Mouse (Mus musculus) gastrocnemius, postnatal 25 days (tissue): ENCODE data around the gene Rtbdn. TPM values are rescaled to one million over a fixed set of nuclear protein-coding genes. Genes with fewer than 3 reads are reported as not detected.

Experiments used
- DNase-seq: peaks from one replicate; pipeline ENCODE4 v3.0.0; 2022
- total RNA-seq, 2 experiments: library from RNA; stranded (reverse); gene quantifications; 1 replicate in 1 of 2; 2 replicates in 1 of 2; pipeline ENCODE4 v1.2.3; 2021

Gene Rtbdn
- total RNA-seq, 2 experiments from 2014 or later: not detected

- peak; percentile 57 for DNase-seq
Observed at GRCm38 (mm10) chr8:84980622-84981358, 34.0 kb downstream of the Rtbdn start.

DNA sequence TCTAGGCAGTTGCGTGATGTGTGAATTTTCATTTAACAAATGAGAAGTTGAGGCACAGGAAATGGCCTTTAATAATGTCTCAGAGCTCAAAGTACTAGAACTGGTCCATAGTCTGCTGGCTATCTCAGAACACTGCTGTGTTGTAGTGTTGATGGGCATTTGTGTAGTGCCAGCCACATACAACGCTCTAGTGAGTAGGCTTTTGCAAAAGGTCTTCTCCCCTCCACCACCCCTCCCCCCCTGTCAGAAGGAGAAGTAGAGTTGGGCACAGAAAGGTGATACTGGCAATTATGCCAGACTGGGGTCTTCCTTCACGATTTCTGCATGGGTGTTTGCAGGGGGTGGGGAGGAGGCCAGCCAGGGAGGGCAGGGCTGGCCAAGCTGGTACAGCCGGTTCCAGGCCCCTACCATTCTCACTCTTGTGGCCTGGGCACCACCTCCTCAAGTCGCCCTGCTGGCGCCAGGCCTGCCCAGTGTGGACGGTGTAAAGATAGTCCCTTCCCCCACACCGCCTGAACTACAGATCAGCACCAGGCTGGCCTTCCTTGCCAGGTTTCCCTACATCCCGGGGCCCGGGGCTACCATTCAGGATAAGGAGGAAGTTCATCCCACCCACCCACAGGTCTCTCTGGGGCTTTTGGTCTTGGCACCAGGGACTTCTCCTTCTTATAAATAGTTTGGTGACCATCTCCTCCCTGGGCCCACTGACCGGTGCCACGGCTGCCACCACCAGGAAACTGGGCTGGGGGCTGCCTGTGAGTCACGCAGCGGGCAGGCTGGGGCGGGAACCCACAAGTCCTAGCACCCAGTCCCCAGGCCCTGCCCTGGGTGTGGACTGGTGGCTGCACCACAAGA lies 35.1 kb downstream of the Rtbdn start:
- DNase-seq: no peak

GRCm38 (mm10) chr8:84982499-84983011 lies 35.8 kb downstream of the Rtbdn start:
- DNase-seq: no peak

DNA sequence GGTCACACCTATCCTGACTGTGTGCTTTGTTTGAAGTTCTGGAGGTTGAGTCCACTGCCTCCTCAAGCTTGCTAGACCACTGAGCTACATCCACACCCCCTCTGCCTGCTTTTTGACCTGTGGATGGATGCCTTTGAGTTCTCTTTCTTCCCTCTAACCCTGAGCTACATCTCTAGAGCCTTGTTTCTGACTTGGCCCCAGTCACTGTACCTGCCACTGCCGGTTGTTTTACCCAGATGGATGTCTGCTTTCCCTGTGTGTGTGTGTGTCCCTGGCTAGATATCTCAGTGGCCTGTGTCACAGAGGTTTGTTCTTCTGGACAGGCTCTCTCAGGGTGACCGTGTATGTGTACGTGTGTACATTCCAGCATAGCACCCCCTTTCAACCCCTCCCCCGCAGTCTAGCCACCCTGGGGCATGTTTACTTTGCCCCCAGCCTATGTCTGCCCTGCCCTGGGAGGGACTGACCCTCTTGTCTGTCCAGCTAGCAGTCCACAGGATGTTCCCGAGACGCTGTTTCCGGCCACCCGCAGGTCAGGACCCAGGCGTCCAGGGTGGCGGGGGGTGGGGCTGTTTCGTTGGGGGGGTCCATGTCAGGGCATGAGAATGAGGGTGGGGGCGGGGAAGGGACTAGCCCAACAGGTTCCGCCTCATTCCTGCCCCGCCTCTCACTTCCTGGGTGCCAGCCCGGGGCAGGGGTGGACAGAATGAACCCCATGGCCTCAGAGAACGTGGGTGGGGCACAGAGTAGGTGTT lies 37.7 kb downstream of the Rtbdn start:
- DNase-seq: peak; percentile 26

DNA sequence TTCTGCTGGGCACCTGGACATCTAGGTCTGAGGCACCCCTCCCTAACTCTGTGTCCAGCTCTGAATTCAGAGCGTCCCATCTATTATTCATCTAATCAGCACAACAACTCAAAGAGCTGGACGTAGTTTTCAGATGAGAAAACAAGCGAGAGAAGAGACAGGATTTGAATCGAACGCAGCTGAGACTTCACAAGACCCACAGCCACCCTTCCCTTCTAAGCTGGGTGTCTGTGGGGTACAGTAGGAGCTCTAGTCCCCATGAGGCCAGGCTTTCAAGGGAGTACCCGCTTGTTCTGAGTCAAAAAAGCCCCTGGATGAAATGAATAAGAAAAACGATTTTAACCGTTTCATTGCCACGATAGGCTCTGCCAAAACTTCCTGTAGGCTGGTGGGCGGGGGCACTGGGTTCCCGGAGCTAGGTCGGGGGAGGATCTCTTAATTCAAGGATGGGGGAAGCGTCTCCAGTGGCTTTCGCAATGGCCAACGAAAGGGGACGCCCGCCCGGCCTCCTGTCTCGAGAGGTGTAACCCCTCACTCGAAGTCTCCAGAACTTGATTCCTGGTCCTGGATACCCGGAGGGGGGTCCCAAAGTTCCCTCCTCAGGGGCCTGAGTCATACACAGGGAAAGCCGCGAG lies 38.4 kb downstream of the Rtbdn start:
- DNase-seq: no peak

- peak; percentile 88 for DNase-seq
Observed at GRCm38 (mm10) chr8:84985684-84986378, 39.0 kb downstream of the Rtbdn start.

DNA sequence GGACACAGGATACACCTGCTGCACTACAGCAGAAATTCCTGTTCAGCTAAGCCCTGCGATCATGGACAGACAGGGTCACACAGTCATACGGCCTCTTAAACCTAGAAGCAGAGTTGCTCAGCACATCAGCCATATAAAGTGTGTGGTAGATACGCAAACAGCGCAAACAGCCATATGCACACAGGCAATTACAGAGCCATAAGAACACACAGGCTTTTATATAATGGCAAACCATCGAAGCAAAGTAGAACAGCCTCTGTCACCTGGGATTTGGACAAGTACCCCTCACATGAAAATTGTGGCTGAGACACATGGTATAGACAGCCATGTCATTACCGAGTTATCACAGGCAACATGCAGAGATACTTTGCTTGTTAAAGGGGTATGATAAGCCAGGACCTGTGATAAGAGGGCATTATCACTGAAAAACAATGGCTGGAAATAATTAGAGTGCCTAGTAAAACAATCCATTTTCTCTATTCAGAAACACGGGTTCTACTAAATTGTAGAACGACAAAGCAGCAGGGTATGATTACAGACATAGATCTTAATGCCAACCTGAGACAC lies 39.7 kb downstream of the Rtbdn start:
- DNase-seq: no peak

DNA sequence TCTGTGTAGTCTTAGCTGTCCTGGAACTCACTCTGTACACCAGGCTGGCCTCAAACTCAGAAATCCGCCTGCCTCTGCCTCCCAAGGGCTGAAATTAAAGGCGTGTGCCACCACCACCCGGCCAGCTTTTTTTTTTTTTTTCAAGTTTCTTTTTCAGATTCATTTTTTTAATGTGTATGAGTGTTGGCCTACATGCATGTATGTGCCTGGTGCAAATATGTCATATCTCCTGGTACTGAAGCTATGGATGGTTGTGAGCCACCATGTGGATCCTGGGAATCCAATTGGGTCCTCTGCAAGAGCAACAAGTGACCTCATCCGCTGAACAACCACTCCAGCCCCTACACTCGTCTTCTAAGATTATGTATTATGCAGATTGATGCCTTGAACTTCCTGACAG lies 40.6 kb downstream of the Rtbdn start:
- no peak for DNase-seq

DNA sequence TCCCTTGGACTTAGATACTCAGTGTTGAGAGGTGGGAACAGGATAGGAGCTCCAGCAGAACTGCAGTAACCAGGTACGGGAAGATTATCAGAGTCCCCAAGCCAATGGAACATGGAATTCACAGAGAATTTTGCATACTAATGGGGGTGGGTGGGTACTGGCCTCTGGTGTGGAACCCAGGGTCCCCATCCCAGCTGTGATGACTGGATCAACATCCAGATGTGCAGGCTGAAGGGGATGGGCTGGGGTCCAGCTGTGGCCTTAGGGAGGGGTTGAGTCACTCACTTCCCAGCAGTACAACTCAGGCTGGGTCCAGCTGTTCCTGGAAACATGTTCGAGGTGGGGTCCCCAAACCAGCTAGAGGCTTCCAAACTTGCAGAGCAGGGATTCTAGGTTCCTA lies 41.1 kb downstream of the Rtbdn start:
- no peak for DNase-seq

GRCm38 (mm10) chr8:84989311-84989731 lies 42.5 kb downstream of the Rtbdn start:
- peak; percentile 70 for DNase-seq

DNA sequence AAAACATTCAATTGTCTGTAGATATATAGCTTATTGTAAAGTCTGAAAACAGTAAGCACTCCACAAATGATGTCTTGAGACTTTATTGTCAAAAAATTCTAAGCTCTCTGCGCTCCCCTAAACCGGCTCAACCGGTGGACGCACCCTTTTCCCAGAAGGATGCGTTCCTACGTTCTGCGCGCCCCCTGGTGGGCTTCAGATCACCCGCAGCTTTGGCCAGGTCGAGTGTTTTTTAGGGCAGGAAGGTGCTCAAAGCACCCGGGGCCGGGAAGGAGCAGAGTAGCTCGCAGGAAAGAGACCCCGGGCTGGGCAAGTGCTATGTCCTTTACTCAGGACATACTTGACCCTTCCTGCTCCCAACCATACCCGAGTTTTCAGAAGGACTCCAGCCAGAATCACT lies 43.0 kb downstream of the Rtbdn start:
- peak; percentile 88 for DNase-seq

DNA sequence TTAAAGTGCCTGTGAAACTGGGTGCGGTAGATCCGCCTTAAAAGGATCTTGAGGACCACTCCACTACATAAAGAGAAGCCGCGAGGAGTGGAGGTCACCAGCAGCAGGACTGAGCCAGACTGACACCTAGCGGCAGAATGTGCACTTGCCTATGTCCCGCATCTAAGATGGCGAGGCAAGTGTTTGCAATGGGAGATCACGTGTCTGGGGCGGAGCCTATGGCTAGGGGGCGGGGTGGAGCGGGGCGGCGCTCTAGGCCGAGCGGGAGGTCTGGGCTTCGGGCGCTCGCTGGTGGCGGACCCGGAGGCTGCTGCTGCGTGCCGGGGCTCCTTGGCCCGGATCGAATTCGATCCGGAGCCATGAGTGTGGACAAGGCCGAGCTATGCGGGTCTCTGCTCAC lies 43.6 kb downstream of the Rtbdn start, which contains the start of gene Hook2:
Hook2 (plus strand) TSS at position 255 of the 400 bp plus-strand sequence.
- DNase-seq: peak; percentile 96

DNA sequence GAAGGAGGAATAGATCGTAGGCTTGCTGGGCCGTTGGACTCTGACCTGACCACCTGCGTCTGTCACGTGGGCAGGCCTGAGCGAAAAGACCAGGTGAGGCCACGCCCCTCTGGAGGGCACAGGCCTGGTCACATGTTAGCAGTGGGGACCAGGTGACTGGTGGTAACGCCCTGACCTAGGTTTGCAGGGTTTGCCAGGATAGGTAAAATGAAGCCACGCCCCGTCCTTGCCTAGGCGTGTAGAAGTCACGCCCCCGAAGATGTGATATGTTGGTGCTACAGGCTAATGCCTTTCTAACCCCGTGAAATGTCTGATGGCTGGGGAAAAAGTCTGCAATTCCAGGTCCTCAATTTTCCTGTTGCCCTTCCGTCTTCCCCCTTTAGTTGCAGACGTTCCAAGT lies 44.0 kb downstream of the Rtbdn start:
- no peak for DNase-seq

DNA sequence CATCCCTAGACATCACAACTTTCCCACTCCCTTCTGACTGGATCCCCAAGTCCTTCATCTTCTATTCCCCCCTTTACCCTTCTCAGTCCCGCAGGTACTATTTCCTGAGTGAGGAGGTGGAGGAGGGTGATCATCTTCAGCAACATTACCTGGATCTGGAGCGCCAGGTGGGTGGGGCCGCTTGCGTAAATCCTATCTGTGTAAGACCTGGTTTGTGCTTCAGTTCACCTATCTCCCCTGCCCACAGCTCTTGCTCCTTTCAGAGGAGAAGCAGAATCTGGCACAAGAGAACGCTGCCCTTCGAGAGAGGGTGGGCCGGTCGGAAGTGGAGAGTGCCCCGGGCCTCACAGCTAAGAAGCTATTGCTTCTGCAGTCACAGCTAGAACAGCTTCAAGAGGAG lies 47.6 kb downstream of the Rtbdn start:
- DNase-seq: no peak

DNA sequence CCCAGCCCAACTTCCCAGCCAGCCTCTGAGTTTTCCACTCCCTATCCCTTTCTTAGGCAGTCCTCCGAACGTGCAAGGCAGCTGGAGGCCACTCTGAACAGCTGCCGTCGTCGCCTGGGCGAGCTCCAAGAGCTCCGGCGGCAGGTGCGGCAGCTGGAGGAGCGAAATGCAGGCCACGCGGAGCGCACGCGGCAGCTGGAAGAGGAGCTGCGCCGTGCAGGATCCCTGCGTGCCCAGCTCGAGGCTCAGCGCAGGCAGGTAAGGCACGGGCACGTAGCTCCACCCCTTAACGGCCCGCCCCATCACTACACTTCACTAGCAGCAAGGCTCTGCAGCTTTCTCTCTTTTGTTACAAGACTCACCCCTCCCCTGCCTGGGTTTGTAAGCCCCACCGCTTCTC lies 48.9 kb downstream of the Rtbdn start:
- no peak for DNase-seq

DNA sequence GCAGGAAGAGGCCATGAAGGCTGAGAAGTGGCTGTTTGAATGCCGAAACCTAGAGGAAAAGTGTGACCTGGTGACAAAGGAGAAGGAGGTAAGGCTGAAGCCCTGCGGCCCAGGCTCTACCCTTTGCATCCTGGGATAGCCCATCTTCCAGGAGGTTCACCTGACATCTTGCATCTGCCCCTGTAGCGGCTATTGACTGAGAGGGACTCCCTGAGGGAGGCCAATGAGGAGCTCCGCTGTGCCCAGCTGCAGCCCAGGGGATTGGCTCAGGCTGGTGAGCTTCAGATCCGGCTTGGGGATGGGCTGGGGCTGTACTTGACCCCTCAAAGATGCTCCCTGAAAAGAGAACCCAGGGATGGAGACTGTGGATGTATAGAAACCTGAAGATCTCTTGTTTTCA lies 50.2 kb downstream of the Rtbdn start:
- DNase-seq: no peak

GRCm38 (mm10) chr8:84997649-84998295 lies 51.0 kb downstream of the Rtbdn start:
- peak; percentile 83 for DNase-seq
